Mouse (Mus musculus) midbrain, postnatal 0 days (tissue): Measurements from ENCODE around the gene B230104I21Rik. TPM values are rescaled to one million over a fixed set of nuclear protein-coding genes. Genes with fewer than 3 reads are reported as not detected.

Source experiments
- ATAC-seq: fragments of 200-750 bp; cut with Nextera tagmentation; 2 replicates; pipeline ENCODE4 v1.8.0; 2017; ENCODE audit warnings: moderate number of reproducible peaks, mild to moderate bottlenecking, moderate TSS enrichment, moderate library complexity; ENCODE audit not compliant: low FRiP score
- DNase-seq: peaks from one replicate; pipeline ENCODE4 v3.0.0-alpha.2; 2015; ENCODE audit warnings: low spot score
- H3K27ac ChIP-seq: fragments of 300-500 bp; sonication (generic); 2 replicates; pipeline ENCODE4 v1.5.1; 2014; ENCODE audit warnings: low read depth, mild to moderate bottlenecking, low read length, mixed read lengths
- H3K27me3 ChIP-seq: fragments of 300-500 bp; sonication (generic); 2 replicates; pipeline ENCODE4 v1.6.1; 2014; ENCODE audit warnings: low read length, control low read depth, mixed read lengths; ENCODE audit not compliant: insufficient read depth
- H3K36me3 ChIP-seq: fragments of 300-500 bp; sonication (generic); 2 replicates; pipeline ENCODE4 v1.6.1; 2014; ENCODE audit warnings: low read length, control low read depth, mixed read lengths; ENCODE audit not compliant: insufficient read depth
- H3K4me1 ChIP-seq: fragments of 300-500 bp; sonication (generic); 2 replicates; pipeline ENCODE4 v1.6.1; 2014; ENCODE audit warnings: mild to moderate bottlenecking, control low read depth, antibody characterized with exemption, low read length, mixed read lengths; ENCODE audit not compliant: insufficient read depth
- H3K4me2 ChIP-seq: fragments of 300-500 bp; sonication (generic); 2 replicates; pipeline ENCODE4 v1.6.1; 2014; ENCODE audit warnings: low read depth, mild to moderate bottlenecking, low read length, mixed read lengths; ENCODE audit not compliant: poor library complexity, severe bottlenecking
- H3K4me3 ChIP-seq: fragments of 300-500 bp; sonication (generic); 2 replicates; pipeline ENCODE4 v1.5.1; 2014; ENCODE audit warnings: low read depth, mild to moderate bottlenecking, low read length, moderate library complexity
- H3K9ac ChIP-seq: fragments of 300-500 bp; sonication (generic); replicated peaks from 2 replicates; pipeline ENCODE4 v1.6.1; 2014; ENCODE audit warnings: mild to moderate bottlenecking, low read length, moderate library complexity, mixed read lengths; ENCODE audit not compliant: poor library complexity, severe bottlenecking
- H3K9me3 ChIP-seq: fragments of 300-500 bp; sonication (generic); 2 replicates; pipeline ENCODE4 v1.6.1; 2016; ENCODE audit warnings: low read length, control low read depth
- CTCF ChIP-seq: IDR thresholded peaks from 2 replicates; pipeline ENCODE4 v1.5.1; 2016; ENCODE audit warnings: antibody characterized with exemption, mild to moderate bottlenecking
- WGBS: fragments of 180-500 bp; shearing (Covaris S2); extraction: QIAGEN DNeasy Blood & Tissue Kit; methylation state at CpG from one replicate; pipeline ENCODE4 v1.1.7; 2014; 5-methylcytosine and 5-hydroxymethylcytosine counted together
- polyA plus RNA-seq: library from polyadenylated mRNA; unstranded; fragments of >200 nt; fragmentation: Nextera tagmentation; extraction: Ambion mirVana; gene quantifications from 2 replicates; pipeline ENCODE4 v1.2.1, GENCODE M21; 2015
- total RNA-seq: library from RNA; depleted of rRNA; stranded (reverse); fragments of >200 nt; gene quantifications from 2 replicates; pipeline ENCODE4 v1.2.3, GENCODE M21; 2014

Gene B230104I21Rik
- total and polyA plus RNA-seq, 2 experiments from 2014 or later: 0.19 TPM; not detected in 1

GRCm38 (mm10) chr4:154358816-154359215 is 22.9 kb downstream of the B230104I21Rik start:
- 42% methylated on average over 11 of the region's 11 CpGs for WGBS
- Histone ChIP-seq H3K4me3 (no peak overlapping the region), H3K27me3 (no peaks in the 10 kb centered on the region; the same call in 1 of the 2 replicates), H3K36me3 (no peaks in the 10 kb centered on the region), H3K27ac (no peak overlapping the region), H3K9ac (0 out of 2 replicates have a peak overlapping the region, but pooled peaks have one; percentile 8), H3K4me1 (peaks cover 4% of the 10 kb centered on the region), H3K9me3 (no peaks in the 10 kb centered on the region), H3K4me2 (no peak overlapping the region)
- DNase-seq (no peak), ATAC-seq (0 out of 2 replicates have a peak, but pooled peaks have one; percentile 23)
- no peak for TF ChIP-seq CTCF

- DNase-seq: no peak
- H3K4me3 ChIP-seq: no peak overlapping the region
- H3K4me1 ChIP-seq: peaks cover 4% of the 10 kb centered on the region
- no peaks in the 10 kb centered on the region for H3K36me3 ChIP-seq
- H3K9ac ChIP-seq: no peak overlapping the region
- no peaks in the 10 kb centered on the region; the same call in 1 of the 2 replicates for H3K27me3 ChIP-seq
- 88% methylated on average over 9 of the region's 9 CpGs for WGBS
- ATAC-seq: no peak
- no peak overlapping the region for H3K27ac ChIP-seq
- H3K4me2 ChIP-seq: no peak overlapping the region
- no peak for TF ChIP-seq CTCF
- no peaks in the 10 kb centered on the region for H3K9me3 ChIP-seq
Measured at GRCm38 (mm10) chr4:154359762-154360300, 23.9 kb downstream of the B230104I21Rik start.

- Histone ChIP-seq H3K4me3 (no peak overlapping the region), H3K36me3 (no peaks in the 10 kb centered on the region), H3K9ac (no peak overlapping the region), H3K27me3 (no peaks in the 10 kb centered on the region; the same call in 1 of the 2 replicates), H3K4me2 (no peak overlapping the region), H3K9me3 (no peaks in the 10 kb centered on the region), H3K4me1 (peaks cover 4% of the 10 kb centered on the region), H3K27ac (no peak overlapping the region)
- no peak for DNase-seq
- ATAC-seq: no peak
- WGBS: 95% methylated on average over 6 of the region's 7 CpGs
- TF ChIP-seq CTCF: no peak
Measured at GRCm38 (mm10) chr4:154360441-154360840, 24.5 kb downstream of the B230104I21Rik start.

DNA sequence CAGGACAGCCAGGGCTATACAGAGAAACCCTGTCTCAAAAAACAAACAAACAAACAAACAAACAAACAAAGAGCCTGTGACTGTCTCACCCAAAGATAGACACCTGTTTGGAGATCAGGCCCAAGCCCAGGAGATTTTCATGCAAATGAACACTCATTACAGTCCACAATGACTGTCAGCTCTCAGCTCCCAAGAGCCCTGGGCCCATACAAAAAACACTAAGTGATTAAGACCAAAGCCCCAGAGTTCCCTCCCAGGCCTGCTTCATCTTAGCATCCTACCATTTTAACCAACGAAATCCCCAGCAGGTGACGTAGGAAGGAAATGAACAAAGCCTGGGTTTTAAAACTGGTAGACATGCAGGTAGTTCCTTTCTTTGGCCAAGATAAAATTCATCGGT is 24.9 kb downstream of the B230104I21Rik start:
- no peak for DNase-seq
- H3K36me3 ChIP-seq: no peaks in the 10 kb centered on the region
- H3K4me1 ChIP-seq: peaks cover 4% of the 10 kb centered on the region
- no peak overlapping the region for H3K9ac ChIP-seq
- no peak overlapping the region for H3K27ac ChIP-seq
- H3K4me2 ChIP-seq: no peak overlapping the region
- no peaks in the 10 kb centered on the region for H3K9me3 ChIP-seq
- no peak for TF ChIP-seq CTCF
- ATAC-seq: no peak
- no peak overlapping the region for H3K4me3 ChIP-seq
- H3K27me3 ChIP-seq: no peaks in the 10 kb centered on the region; the same call in 1 of the 2 replicates
- 62% methylated on average over 3 of the region's 3 CpGs for WGBS

DNA sequence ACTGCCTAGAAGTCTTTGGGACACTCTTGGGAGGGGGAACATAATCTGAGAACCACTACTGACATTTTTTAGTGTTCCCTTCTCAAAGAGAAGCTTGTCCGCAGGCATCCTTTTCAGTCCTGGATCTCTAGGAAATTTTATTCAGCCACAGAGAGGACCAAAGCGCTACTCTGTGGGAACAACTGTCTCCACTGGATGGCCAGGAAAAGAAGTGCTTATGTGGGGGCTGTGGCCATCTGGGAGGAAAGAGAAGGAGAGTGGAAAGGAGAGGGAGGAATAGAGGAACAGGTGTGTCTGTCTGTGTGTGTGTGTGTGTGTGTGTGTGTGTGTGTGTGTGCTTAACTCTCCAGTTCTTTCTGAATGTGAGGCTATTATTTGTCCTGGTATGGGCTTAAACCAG is 28.8 kb downstream of the B230104I21Rik start:
- no peaks in the 10 kb centered on the region for H3K9me3 ChIP-seq
- no peak overlapping the region for H3K9ac ChIP-seq
- H3K36me3 ChIP-seq: no peaks in the 10 kb centered on the region
- 88% methylated on average over 2 of the region's 2 CpGs for WGBS
- ATAC-seq (no peak), DNase-seq (no peak)
- no peak overlapping the region for H3K27ac ChIP-seq
- H3K4me3 ChIP-seq: no peak overlapping the region
- H3K4me1 ChIP-seq: peaks cover 4% of the 10 kb centered on the region; the same call in 1 of the 2 replicates
- no peaks in the 10 kb centered on the region for H3K27me3 ChIP-seq
- TF ChIP-seq CTCF: no peak
- H3K4me2 ChIP-seq: no peak overlapping the region

DNA sequence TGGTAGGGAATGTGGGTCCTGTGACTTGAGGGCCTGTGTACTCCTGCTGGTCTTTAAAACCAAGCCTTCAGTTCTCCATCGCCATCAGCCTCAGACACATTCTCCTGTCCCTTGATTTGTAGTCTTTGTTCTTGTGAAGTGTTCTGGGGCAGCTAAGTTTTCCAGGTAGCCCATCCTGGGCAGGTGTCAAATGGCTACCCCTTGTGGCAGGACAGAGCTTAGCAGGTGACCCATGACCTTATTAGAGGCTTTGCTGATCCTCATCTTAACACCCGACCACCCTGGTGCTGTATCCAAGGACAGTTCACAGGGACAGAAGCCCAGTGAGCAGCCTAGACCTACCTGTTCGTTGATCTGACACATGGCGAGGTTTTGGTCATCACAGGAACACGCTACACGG is 30.9 kb downstream of the B230104I21Rik start:
- Histone ChIP-seq H3K9ac (no peak overlapping the region), H3K4me1 (peaks cover 4% of the 10 kb centered on the region; the same call in 1 of the 2 replicates), H3K36me3 (no peaks in the 10 kb centered on the region), H3K9me3 (no peaks in the 10 kb centered on the region), H3K27me3 (no peaks in the 10 kb centered on the region), H3K27ac (no peak overlapping the region), H3K4me2 (no peak overlapping the region), H3K4me3 (no peak overlapping the region)
- ATAC-seq: no peak
- TF ChIP-seq CTCF: no peak; the same call in 1 of the 2 replicates
- WGBS: 84% methylated on average over 6 of the region's 6 CpGs
- no peak for DNase-seq
